Mouse (Mus musculus) ES-Bruce4 (cell line): Measurements from ENCODE around the gene Gpc3.

ENCODE experiments used
- CTCF ChIP-seq: IDR thresholded peaks from one replicate; pipeline ENCODE4 v1.8.1; 2011; ENCODE audit warnings: low read depth, low read length
- EP300 ChIP-seq: IDR thresholded peaks from 2 replicates; pipeline ENCODE4 v1.6.1; 2011; ENCODE audit warnings: low read depth, low read length; ENCODE audit not compliant: insufficient read depth
- POLR2A ChIP-seq: IDR thresholded peaks from one replicate; pipeline ENCODE4 v1.8.1; 2011; ENCODE audit warnings: low read length; ENCODE audit not compliant: insufficient read depth

- TF ChIP-seq CTCF = no peak
- TF ChIP-seq POLR2A = no peak
- no peak for TF ChIP-seq EP300
Observed at GRCm38 (mm10) chrX:52441798-52442197, 172.0 kb downstream of the Gpc3 start.
